Mouse (Mus musculus): ENCODE results near the gene Gm20715.
"Not testable (repeated sequence)": the region's sequence is repeated elsewhere in the genome, so short reads cannot be mapped to it uniquely, and the experiment has no call there.

Gene Gm20715

DNA sequence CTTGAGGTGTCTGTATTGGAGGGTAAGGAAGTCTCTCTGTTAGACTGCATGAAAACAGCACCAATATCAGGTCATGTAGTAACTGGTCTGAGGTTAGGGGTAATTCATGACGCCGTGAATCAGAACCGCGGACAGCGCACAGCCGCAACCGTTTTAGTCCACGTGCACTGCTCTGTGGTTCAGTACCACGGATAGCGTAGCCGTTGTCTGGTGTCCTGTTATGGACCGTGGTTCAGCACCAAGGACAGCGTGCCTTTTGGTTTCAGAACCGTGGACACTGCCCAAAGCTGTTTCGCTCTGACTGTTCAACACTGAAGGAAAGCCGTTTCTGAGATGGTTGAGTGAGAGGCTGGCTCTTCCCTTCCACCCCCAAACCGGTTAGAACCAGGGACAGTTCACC lies at the start of gene Gm20715:
Gene Gm20715, plus strand, starts transcription at position 235 of the 400 bp plus-strand sequence.
- DNase-seq (ENCODE audit: low spot score in 2 of 2) = peak; percentile 67 to 77

DNA sequence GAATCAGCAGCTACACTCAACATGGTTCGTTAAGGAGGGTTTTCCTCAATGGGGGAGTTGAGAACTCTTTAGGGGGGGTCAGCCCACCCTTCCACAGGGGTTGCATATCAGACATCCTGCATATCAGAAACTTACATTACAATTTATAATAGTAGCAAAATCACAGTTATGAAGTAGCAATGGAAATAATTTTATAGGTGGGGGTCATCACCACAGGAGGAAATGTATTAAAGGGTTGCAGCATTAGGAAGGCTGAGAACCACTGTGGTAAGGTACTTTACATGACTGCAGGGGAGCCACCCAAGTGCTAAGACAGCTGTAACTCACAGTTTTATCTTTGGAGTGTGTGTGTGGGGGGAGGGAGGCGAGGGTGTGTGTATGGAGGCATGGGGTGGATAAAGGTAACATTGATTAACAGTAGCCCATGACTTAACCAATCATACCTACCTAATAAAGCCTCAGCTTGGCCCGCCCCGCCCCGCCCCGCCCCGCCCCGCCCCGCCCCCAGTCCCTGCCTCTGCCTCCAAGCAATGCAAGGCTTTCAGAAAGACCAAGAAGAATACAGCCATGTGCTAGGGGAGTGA lies 49.5 kb upstream of the Gm20715 start:
- DNase-seq (ENCODE audit: low spot score in 2 of 2) = no peak

DNA sequence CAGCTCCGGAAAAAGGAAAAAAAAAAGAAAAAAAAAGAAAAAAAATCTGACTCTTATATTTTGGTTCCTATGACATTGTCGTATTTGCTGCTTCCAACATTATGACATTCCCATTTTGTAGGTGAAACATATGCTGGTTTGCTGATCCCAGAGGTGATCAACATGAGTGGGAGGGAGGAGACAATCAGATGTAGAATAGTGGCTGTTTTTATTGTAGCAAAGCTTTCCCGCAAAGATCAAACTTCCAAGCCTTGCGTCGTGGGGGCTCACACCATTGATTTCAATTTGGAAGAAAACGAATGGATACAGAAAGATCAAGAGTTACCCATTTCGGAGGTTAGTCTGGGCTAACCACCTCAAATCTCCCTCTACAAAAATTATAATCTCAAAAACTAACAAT lies 48.3 kb upstream of the Gm20715 start:
- DNase-seq (ENCODE audit: low spot score in 2 of 2) = no peak

DNA sequence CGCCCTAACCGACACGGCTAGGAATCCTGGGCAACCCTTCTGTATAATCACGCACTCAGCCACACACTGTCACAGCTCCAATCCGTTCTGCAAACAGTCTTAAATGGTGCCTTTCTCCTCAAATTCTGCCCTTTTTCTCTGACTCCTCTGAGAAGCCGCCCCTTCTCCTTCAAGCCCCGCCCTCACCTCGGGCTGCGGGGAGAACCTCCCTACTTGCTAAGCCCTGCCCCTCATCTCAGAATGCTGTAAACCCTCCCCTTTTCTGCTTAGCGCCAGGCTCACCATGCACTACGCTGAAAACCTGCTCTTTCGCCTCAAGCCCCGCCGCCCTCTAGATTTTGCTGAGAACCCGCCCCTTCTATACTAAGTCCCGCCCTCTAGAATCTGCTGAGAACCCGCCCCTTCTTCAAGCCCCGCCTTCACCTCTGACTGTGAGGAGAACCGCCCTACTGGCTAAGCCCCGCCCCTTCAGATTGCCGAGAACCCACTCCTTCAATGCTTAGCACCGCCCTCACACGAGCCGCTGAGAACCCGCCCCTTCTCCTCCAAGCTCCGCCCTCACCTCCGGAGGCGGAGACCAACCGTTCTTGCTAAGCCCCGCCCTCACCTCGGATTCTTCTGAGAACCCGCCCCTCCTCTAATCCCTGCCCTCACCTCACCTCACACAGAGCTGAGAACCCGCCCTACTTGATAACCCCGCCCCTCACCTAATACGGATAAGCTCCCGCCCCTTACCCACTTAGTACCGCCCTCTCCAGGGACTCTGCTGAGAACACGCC lies 47.6 kb upstream of the Gm20715 start:
- peak; percentile 96 to 98 for DNase-seq (ENCODE audit: low spot score in 2 of 2)

DNA sequence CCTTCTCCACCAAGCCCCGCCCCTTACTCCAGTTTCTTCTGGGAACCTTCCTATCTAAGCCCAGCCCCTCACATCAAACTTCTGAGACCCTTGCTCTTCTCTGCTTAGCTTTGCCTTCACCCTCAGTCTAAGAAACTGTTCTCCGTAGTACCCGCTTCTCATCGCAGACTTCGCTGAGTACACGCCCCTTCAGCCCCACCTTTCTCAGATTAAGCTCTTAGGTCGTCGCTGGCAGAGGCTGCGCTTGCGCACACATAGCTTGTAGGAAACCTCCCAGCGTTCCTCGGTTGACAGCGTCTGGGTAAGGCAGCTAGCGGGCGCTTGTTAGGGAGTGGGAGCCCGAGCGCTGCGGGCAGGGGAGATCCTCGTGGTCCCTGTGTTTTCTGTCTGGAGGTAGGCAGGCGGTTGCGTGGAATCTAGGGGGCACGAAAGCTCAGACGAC lies 47.0 kb upstream of the Gm20715 start, which contains the start of gene Zfp78:
Gene Zfp78, plus strand, starts transcription at position 234 of the 442 bp plus-strand sequence.
- peak; percentile 81 to 86 for DNase-seq (ENCODE audit: low spot score in 2 of 2)

DNA sequence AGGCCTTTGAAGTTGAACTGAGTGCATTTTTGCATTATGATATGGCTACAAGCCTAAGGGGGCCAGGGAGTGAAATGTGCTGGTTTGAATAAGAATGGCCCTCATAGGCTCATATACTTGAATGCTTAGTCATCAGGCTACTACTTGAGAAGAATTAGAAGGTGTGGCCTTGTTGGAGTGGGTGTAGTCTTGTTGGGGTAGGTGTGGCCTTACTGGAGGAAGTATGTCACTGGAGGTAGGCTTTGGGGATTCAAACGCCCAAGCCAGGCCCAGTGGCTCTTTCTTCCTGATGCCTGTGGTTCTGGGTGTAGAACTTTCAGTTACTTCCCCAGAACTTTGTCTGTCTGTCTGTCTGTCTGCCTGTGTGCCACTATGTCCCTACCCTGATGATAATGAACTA lies 45.3 kb upstream of the Gm20715 start:
- DNase-seq (ENCODE audit: low spot score in 2 of 2) = no peak

DNA sequence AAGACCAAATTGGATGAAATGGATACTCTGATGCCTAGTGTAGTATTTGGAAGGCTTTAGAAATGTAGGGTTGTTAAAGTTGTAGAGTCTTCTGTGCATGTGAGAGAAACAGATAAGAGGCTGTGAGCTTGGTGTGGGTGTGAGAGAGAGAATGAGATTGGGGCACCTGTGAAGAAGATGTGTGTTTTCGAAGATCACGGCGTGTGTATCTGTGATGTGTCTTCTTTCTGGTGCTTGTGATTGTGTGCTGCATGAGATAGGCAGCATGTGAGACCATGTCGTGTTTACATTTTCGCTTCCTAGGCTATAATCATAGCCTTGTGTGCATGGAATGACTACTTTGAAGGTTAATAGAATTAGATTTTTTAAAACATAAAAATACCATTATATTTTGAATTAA lies 42.9 kb upstream of the Gm20715 start:
- DNase-seq (ENCODE audit: low spot score in 2 of 2) = no peak

DNA sequence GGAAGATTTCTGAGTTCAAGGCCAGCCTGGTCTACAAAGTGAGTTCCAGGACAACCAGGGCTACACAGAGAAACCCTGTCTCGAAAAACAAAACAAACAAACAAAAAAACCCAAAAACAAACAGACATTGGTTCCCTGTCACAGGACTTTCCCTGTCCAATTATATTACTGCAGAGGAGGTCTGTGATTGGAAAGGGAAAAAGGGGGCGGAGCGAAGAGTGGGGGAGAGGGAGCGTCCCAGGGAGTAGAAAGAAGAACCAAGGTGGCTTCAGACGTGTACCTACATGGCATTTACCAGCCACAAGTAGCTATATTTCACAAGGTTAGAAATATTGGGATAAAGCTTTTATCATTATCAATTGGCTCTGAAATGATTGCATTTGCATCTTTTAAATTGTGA lies 41.9 kb upstream of the Gm20715 start:
- DNase-seq (ENCODE audit: low spot score in 2 of 2) = not testable (repeated sequence)

DNA sequence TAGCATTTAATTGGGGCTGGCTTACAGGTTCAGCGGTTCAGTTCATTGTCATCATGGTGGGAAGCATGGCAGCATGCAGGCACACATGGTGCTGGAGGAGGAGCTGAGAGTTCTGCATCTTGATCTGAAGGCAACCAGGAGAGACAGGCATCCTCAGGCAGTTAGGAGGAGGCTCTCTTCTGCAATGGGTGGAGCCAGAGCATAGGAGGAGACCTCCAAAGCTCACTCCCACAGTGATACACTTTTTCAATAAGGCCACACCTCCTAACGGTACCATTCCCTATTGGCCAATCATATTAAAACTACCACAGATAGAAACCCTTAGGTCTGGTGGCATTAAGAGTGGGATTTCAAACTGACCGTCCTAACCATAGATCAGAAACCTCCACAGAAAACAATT lies 40.6 kb upstream of the Gm20715 start:
- DNase-seq (ENCODE audit: low spot score in 2 of 2) = no peak

DNA sequence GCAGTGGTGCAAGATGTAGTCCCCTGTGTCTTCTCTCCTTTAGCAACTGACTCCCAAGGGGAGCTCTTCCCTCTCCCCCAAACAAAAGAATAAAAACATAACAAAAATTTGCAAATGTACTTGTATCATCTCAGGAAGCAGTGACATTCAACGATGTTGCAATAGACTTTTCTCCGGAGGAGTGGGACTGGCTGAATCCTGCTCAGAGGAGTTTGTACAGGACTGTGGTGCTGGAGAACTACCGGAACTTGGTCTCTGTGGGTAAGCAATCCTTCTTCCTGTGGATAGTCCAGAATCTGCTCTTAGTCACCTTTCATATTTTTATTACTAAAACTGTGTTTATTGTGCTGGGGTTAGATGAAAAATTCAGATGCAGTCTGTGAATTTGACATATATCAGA lies 37.1 kb upstream of the Gm20715 start:
- no peak for DNase-seq (ENCODE audit: low spot score in 2 of 2)

DNA sequence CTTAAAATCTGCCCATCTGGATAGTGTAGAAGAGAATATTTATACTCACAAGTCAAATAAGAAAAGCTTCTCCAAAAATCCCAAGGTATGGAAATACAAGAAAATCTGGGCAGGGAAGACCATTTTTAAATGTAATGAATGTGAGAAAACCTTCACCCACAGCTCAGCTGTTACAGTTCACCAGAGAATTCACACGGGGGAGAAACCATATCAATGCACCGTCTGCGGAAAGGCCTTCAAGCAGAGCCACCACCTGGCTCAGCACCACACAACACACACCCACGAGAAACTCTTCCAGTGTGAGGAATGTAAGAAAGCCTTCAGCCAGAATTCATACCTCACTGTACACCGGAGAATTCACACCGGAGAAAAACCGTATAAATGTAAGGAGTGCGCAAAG lies 31.6 kb upstream of the Gm20715 start:
- peak; percentile 73 to 77 for DNase-seq (ENCODE audit: low spot score in 2 of 2)

DNA sequence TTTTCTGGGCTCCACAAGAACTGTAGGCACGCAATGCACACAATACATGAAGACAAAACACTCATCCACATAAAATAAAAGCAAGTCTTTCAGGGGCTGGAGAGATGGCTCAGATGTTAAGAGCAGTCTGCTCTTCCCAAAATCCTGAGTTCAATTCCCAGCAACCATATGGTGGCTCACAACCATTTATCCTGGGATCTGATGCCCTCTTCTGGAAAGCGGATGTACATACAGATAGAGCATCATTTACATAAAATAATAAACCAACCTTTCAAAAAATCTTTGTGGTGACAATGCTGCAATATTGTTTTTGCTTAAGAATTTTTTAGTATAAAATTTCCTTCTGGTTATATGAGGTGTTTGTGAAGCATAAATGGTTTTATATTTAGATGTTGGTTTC lies 28.6 kb upstream of the Gm20715 start:
- no peak for DNase-seq (ENCODE audit: low spot score in 2 of 2)

DNA sequence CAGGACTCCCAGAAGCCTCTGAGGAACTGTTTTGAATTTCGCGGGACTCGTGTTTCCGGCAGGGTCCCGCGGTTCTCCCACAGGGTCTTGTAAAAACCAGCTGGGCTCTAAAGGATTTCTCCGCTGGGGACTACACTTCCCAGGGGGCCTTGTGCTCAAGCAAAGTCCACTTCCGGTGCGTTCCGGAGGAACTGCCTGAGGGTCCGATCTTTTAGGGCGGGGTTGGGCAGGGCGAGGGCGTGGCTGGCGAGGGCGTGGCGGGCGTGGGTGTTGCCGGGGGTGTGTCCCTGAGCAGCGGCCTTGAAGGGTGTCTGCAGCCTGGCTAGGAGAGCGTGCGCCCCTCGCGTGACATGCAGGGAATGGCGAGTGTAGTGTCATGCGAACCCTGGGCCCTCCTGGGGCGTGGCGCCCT lies 27.0 kb upstream of the Gm20715 start, which contains the start of gene Zfp28:
Gene Zfp28, plus strand, starts transcription at position 252 of the 412 bp plus-strand sequence.
- peak; percentile 86 to 92 for DNase-seq (ENCODE audit: low spot score in 2 of 2)

DNA sequence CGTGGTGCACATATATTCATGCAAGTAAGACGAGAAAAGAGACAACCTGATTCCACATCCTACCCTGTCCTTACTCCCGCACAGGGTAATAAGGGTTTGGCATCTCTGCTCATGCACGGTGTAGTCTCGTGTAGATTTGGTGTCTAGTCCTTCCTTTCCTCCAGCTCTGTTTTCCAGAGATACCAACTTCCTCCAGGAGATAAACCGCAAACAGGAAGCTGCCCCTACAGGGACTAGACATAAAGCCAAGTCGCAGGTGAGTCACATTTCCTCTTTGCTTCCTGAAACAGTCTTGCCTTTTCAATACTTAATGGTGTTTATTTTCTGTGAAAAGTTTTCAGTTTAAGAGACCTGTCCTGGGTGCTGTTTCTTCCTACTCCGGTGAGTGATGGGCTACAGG lies 26.1 kb upstream of the Gm20715 start:
- DNase-seq (ENCODE audit: low spot score in 2 of 2) = no peak

DNA sequence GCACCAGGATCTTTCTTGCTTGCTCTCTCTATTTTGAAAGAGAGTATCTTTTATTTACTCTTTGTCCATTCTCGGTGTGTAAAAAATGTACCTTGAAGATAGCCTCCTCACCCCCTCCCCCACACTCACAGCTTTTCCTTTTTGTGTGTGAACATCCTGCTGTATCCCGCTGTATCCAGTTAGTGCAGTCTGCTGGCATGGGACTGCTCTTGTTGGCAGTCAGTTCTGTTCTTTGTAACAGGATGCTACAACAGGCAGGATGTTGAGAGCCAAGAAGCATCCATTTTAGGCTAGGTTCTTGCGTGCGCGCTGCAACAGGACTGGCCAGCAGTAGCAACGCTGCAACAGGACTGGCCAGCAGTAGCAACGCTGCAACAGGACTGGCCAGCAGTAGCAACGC lies 23.1 kb upstream of the Gm20715 start:
- no peak for DNase-seq (ENCODE audit: low spot score in 2 of 2)

DNA sequence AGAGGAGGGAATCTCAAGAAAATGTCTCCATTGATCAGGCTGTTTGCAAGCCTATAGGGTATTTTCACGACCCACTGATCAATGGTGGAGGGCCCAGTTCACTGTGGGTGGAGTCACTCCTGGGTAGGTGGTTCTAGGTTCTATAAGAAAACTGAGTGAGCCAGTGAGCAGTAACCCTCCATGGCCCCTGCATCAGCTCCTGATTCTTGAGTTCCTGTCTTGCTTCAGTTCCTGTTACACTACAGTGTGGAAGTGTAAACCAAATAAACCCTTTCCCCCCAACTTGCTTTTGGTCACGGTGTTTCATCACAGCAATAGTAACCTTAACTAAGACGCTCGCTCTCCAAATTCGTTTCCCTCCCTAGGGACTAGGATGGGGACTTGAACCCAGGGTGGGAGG lies 21.1 kb upstream of the Gm20715 start:
- no peak for DNase-seq (ENCODE audit: low spot score in 2 of 2)

DNA sequence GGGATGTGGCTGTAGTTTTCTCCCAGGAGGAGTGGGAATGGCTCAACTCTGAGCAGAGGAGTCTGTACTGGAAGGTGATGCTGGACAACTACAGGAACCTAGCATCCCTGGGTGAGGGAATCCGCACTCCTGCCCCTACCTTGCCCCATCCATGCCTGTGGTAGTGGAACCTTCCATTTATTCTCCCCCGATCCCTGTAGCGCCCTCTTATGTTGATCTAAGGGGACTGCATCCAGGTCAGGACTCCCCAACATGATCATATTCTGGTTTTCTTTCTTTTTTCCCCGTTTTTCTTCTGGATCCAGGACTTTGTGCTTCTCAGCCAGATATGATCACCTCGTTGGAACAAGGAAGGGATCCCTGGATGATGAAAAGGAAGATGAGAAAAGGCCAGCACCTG lies 20.6 kb upstream of the Gm20715 start:
- no peak for DNase-seq (ENCODE audit: low spot score in 2 of 2)

DNA sequence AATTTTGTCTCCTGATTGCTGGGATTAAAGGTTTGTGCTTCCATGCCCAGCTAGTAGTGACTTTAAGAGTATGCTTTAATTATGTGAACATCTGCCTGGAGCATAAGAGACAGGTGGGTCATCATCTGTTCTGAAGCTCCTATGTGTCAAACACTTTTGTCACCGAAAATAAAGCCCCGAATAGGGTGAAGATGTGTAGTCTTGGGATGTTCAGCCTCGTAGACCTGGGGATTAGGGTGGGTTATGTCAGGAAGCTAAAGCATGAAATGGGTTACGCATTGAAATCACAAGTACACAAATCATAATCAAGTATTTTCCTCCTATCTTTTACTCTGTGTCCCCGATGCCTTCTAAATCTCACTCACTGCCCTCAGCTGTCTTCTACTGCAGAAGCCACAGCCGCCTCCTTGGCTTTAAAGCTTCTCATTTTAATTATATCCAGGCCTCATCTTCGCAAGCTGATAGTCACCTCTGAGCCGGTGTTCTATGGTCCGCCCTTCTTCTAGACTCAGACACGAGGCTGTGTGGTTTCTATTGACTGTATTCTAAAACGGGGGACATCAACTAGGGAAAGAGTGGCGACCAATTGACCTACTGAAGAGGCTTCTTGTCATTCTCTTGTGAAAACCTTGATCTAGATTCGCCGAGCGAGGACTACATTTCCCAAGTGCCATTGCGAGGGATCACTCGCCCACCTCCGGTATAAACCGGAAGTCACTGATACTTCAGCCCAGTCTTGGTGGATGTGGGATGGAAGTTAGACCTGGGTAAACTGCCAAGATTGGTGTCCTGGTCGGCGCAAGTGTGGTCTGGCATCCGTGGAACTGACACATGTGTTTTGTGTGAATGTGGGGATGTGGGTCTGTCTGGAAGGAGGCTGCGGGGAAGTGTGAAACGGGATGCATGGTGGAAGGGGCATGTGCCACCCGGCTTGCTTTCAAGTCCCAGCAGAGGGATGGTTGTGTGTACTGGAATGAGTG lies 11.8 kb upstream of the Gm20715 start, which contains the start of gene Smim17:
Gene Smim17, plus strand, starts transcription at position 720 of the 980 bp plus-strand sequence.
- DNase-seq (ENCODE audit: low spot score in 2 of 2) = peak; percentile 75 to 81

DNA sequence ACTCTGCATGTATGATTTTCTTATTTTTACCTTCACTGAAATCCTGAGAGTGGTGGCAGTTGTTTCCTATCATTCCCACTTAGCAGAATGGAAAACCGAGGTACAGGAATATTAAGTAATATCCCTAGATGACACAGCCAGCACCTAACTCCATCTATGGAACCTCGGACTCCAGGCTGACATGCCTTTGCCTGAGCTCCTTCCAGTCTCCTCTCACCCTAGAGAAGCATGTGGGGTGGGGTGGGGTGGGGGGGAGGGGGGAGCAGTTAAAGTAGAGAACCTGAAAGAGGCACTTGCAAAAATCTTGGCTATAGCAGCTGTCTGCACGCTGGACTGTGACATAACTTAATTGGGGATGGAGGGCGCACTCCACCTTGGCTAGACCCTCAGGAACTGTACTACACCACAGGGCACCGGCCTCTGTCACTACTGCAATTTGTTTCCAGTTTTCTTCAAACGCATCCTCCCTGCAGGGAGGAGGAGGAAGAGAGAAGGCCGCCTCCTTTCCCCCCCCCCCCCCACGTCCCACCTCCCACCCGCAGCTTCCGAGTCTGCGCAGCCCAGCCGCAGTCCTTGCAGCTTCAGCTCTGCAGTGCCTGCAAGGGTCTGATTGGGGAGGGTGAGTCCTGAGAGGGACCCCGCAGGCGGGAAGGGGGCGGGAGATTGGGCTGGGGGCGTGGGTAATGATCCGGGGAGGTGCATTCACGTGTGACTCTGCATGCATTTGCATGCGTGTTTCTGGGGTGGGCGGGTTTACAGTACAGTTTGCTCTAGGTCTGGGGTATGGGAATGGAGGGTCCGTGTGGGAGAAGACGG lies 4.8 kb downstream of the Gm20715 start:
- peak; percentile 30 to 31 for DNase-seq (ENCODE audit: low spot score in 2 of 2)

DNA sequence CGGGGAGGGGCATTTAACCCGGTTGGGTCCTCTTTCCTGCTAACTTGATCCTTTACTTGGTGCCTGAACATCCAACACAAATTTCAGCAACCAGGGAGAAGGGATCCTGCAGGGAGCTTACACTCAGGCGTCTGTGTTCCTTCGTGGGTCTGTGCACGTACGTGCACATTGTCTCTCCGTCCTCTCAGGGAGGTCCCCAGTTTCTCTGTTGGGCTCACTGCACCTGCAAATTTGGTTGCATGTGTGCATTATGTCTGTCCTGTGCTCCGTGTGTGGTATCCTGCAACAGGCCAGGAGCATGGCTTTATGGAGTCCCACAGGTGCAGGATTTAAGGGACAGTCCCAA lies 5.3 kb downstream of the Gm20715 start:
- DNase-seq (ENCODE audit: low spot score in 2 of 2) = peak in 1 of 2 experiments; percentile 14

DNA sequence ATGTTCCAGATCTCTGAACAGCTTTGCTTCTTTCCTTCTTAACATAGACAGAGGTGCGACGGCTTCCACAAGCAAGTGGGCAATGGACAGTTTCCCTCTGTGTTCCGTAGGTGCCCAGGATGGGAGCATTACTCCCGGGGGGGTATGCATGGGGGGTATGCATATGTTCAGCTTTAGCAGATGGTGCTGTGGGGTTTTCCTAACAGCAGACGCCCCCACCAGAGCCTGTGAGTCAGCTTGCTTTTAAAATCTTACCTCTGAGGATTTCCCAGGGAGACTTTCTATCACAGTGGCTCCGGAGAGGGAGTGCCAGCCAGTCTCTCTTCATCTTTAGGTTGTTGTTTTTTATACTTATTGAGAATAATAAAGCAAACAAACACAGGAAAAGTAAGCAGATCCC lies 9.8 kb downstream of the Gm20715 start:
- DNase-seq (ENCODE audit: low spot score in 2 of 2) = peak; percentile 67 to 68
